Mouse (Mus musculus): ENCODE results near the gene Haao.

Haao gene

DNA sequence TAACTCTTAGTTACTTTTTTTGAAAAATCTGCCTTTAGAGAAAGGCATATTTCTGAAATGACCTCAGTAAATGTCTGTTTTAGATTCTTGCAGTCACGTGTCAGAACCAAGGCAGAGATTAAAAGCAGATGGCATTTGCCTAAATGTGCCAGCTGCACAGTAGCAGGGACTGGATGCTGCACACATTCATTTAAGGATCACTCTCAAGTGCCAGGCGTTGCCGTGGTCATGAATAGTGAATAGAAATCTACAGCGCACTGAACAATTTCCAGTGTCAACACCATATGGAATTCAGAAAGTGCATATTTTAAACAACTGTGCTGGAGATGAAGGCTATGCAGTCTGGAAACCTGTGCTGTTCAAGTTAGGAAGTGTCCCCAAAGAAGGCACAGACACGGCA, 65.0 kb downstream of the Haao start:
- DNase-seq (ENCODE audit: low spot score in 2 of 2), result no peak

All from frontal cortex, postnatal 25 days (tissue).